Mouse (Mus musculus) neural tube, embryonic 12.5 days (tissue): Measurements from ENCODE around the gene Hipk3. TPM values are rescaled to one million over a fixed set of nuclear protein-coding genes. Genes with fewer than 3 reads are reported as not detected.
A peak's percentile ranks its signal among the peaks of the same experiment; 100 is the strongest.

ENCODE experiments used
- ATAC-seq: fragments of 200-750 bp; cut with Nextera tagmentation; 2 replicates; pipeline ENCODE4 v1.8.0; 2017; ENCODE audit warnings: low read depth, mild to moderate bottlenecking, moderate TSS enrichment, moderate library complexity; ENCODE audit not compliant: low FRiP score
- H3K27ac ChIP-seq: fragments of 300-500 bp; sonication (generic); 2 replicates; pipeline ENCODE4 v1.5.1; 2016
- H3K27me3 ChIP-seq: fragments of 300-500 bp; sonication (generic); replicated peaks from 2 replicates; pipeline ENCODE4 v1.6.1; 2016; ENCODE audit warnings: mild to moderate bottlenecking
- H3K36me3 ChIP-seq: fragments of 300-500 bp; sonication (generic); 2 replicates; pipeline ENCODE4 v1.6.1; 2016; ENCODE audit warnings: mild to moderate bottlenecking
- H3K4me1 ChIP-seq: fragments of 300-500 bp; sonication (generic); 2 replicates; pipeline ENCODE4 v1.6.1; 2016
- H3K4me2 ChIP-seq: fragments of 300-500 bp; sonication (generic); replicated peaks from 2 replicates; pipeline ENCODE4 v1.6.1; 2016; ENCODE audit warnings: mild to moderate bottlenecking
- H3K4me3 ChIP-seq: fragments of 300-500 bp; sonication (generic); 2 replicates; pipeline ENCODE4 v1.5.1; 2016
- H3K9ac ChIP-seq: fragments of 300-500 bp; sonication (generic); 2 replicates; pipeline ENCODE4 v1.6.1; 2016; ENCODE audit warnings: mild to moderate bottlenecking
- H3K9me3 ChIP-seq: fragments of 300-500 bp; sonication (generic); 2 replicates; pipeline ENCODE4 v1.6.1; 2016; ENCODE audit warnings: mild to moderate bottlenecking
- WGBS: fragments of 180-500 bp; shearing (Covaris S2); methylation state at CpG from one replicate; pipeline ENCODE4 v1.1.7; 2016; 5-methylcytosine and 5-hydroxymethylcytosine counted together
- polyA plus RNA-seq: library from polyadenylated mRNA; unstranded; fragments of >200 nt; fragmentation: Nextera tagmentation; extraction: Ambion mirVana; gene quantifications from 2 replicates; pipeline ENCODE4 v1.2.1, GENCODE M21; 2016

The Hipk3 gene
- polyA plus RNA-seq, 1 experiment from 2014 or later = 13.2 TPM

GRCm38 (mm10) chr2:104409851-104410821, 84.1 kb downstream of the Hipk3 start:
- Histone ChIP-seq H3K4me1 (peaks cover 7% of the 10 kb centered on the region; the same call in 1 of the 2 replicates), H3K4me3 (peak overlapping the region; percentile 73), H3K4me2 (peak overlapping the region; percentile 96), H3K27me3 (peaks cover 28% of the 10 kb centered on the region), H3K36me3 (no peaks in the 10 kb centered on the region), H3K9ac (peak overlapping the region; percentile 79), H3K9me3 (no peaks in the 10 kb centered on the region), H3K27ac (peak overlapping the region; percentile 67)
- peak; percentile 89 for ATAC-seq
- WGBS = under 1% methylated on average over 111 of the region's 111 CpGs

- H3K9me3 ChIP-seq = no peaks in the 10 kb centered on the region
- H3K27ac ChIP-seq = no peak overlapping the region
- no peaks in the 10 kb centered on the region for H3K36me3 ChIP-seq
- peaks cover 28% of the 10 kb centered on the region for H3K27me3 ChIP-seq
- H3K4me3 ChIP-seq = no peak overlapping the region
- H3K4me1 ChIP-seq = peaks cover 7% of the 10 kb centered on the region; the same call in 1 of the 2 replicates
- H3K9ac ChIP-seq = no peak overlapping the region
- no peak for ATAC-seq
- peak overlapping the region; percentile 96 for H3K4me2 ChIP-seq
- 76% methylated on average over 7 of the region's 7 CpGs for WGBS
These were observed 85.9 kb downstream of the Hipk3 start for GRCm38 (mm10) chr2:104408351-104408750.

GRCm38 (mm10) chr2:104407913-104408312, 86.3 kb downstream of the Hipk3 start:
- no peaks in the 10 kb centered on the region for H3K9me3 ChIP-seq
- H3K36me3 ChIP-seq = no peaks in the 10 kb centered on the region
- no peak overlapping the region for H3K27ac ChIP-seq
- no peak overlapping the region for H3K4me3 ChIP-seq
- H3K9ac ChIP-seq = no peak overlapping the region
- H3K4me1 ChIP-seq = peaks cover 7% of the 10 kb centered on the region; the same call in 1 of the 2 replicates
- WGBS = 62% methylated on average over 4 of the region's 4 CpGs
- H3K27me3 ChIP-seq = peaks cover 28% of the 10 kb centered on the region
- no peak for ATAC-seq
- peak overlapping the region; percentile 96; the same call in 1 of the 2 replicates for H3K4me2 ChIP-seq

- no peak overlapping the region for H3K4me2 ChIP-seq
- H3K9me3 ChIP-seq = no peaks in the 10 kb centered on the region
- H3K9ac ChIP-seq = no peak overlapping the region
- peaks cover 4% of the 10 kb centered on the region; the same call in 1 of the 2 replicates for H3K4me1 ChIP-seq
- no peak overlapping the region for H3K27ac ChIP-seq
- peaks cover 13% of the 10 kb centered on the region; the same call in 1 of the 2 replicates for H3K27me3 ChIP-seq
- no peaks in the 10 kb centered on the region for H3K36me3 ChIP-seq
- ATAC-seq = no peak
- WGBS = 89% methylated on average over 6 of the region's 6 CpGs
- no peak overlapping the region for H3K4me3 ChIP-seq
These were observed 90.2 kb downstream of the Hipk3 start for GRCm38 (mm10) chr2:104404036-104404435.

GRCm38 (mm10) chr2:104398651-104399290, 95.5 kb downstream of the Hipk3 start:
- Histone ChIP-seq H3K4me2 (no peak overlapping the region), H3K4me3 (no peak overlapping the region), H3K4me1 (peaks cover 13% of the 10 kb centered on the region; the same call in 1 of the 2 replicates), H3K27me3 (no peaks in the 10 kb centered on the region), H3K9me3 (no peaks in the 10 kb centered on the region), H3K9ac (no peak overlapping the region), H3K27ac (no peak overlapping the region), H3K36me3 (no peaks in the 10 kb centered on the region)
- no peak for ATAC-seq
- WGBS = 83% methylated on average over 6 of the region's 6 CpGs

GRCm38 (mm10) chr2:104395961-104396360, 98.3 kb downstream of the Hipk3 start:
- Histone ChIP-seq H3K9me3 (no peaks in the 10 kb centered on the region), H3K4me3 (no peak overlapping the region), H3K9ac (no peak overlapping the region), H3K27me3 (no peaks in the 10 kb centered on the region), H3K4me2 (no peak overlapping the region), H3K36me3 (no peaks in the 10 kb centered on the region), H3K27ac (no peak overlapping the region), H3K4me1 (peaks cover 14% of the 10 kb centered on the region; the same call in 1 of the 2 replicates)
- 74% methylated on average over 9 of the region's 9 CpGs for WGBS
- no peak for ATAC-seq

GRCm38 (mm10) chr2:104394769-104395168, 99.5 kb downstream of the Hipk3 start:
- no peak overlapping the region for H3K4me2 ChIP-seq
- no peak overlapping the region for H3K9ac ChIP-seq
- no peak for ATAC-seq
- H3K4me3 ChIP-seq = no peak overlapping the region
- H3K27ac ChIP-seq = no peak overlapping the region
- H3K27me3 ChIP-seq = no peaks in the 10 kb centered on the region
- no peaks in the 10 kb centered on the region for H3K9me3 ChIP-seq
- no peaks in the 10 kb centered on the region for H3K36me3 ChIP-seq
- WGBS = 51% methylated on average over 2 of the region's 2 CpGs
- H3K4me1 ChIP-seq = peaks cover 14% of the 10 kb centered on the region; the same call in 1 of the 2 replicates

- no peak for ATAC-seq
- H3K27ac ChIP-seq = no peak overlapping the region
- peaks cover 14% of the 10 kb centered on the region; the same call in 1 of the 2 replicates for H3K4me1 ChIP-seq
- H3K27me3 ChIP-seq = no peaks in the 10 kb centered on the region
- H3K9me3 ChIP-seq = no peaks in the 10 kb centered on the region
- 70% methylated on average over 4 of the region's 4 CpGs for WGBS
- no peak overlapping the region for H3K4me3 ChIP-seq
- no peak overlapping the region for H3K4me2 ChIP-seq
- H3K36me3 ChIP-seq = no peaks in the 10 kb centered on the region
- no peak overlapping the region for H3K9ac ChIP-seq
These were observed 101.4 kb downstream of the Hipk3 start for GRCm38 (mm10) chr2:104392700-104393312.

GRCm38 (mm10) chr2:104389231-104389630, 105.0 kb downstream of the Hipk3 start:
- no peak overlapping the region for H3K4me2 ChIP-seq
- ATAC-seq = no peak
- 93% methylated on average over 11 of the region's 11 CpGs for WGBS

GRCm38 (mm10) chr2:104385941-104386340, 108.3 kb downstream of the Hipk3 start:
- Histone ChIP-seq H3K4me1 (no peaks in the 10 kb centered on the region), H3K27me3 (no peaks in the 10 kb centered on the region), H3K27ac (no peak overlapping the region), H3K36me3 (no peaks in the 10 kb centered on the region), H3K4me2 (no peak overlapping the region), H3K9me3 (no peaks in the 10 kb centered on the region), H3K4me3 (no peak overlapping the region), H3K9ac (no peak overlapping the region)
- 75% methylated on average over 2 of the region's 2 CpGs for WGBS
- ATAC-seq = no peak

More at GRCm38 (mm10) chr2:104389231-104389630, 105.0 kb downstream of the Hipk3 start:
- Histone ChIP-seq H3K36me3 (no peaks in the 10 kb centered on the region), H3K9ac (no peak overlapping the region), H3K9me3 (no peaks in the 10 kb centered on the region), H3K27ac (no peak overlapping the region), H3K27me3 (no peaks in the 10 kb centered on the region), H3K4me3 (no peak overlapping the region), H3K4me1 (0 out of 2 replicates have a peak, but pooled peaks cover 5% of the 10 kb centered on the region)

- Histone ChIP-seq H3K27ac (no peak overlapping the region), H3K36me3 (no peaks in the 10 kb centered on the region), H3K4me2 (no peak overlapping the region), H3K4me1 (0 out of 2 replicates have a peak, but pooled peaks cover 7% of the 10 kb centered on the region), H3K27me3 (no peaks in the 10 kb centered on the region), H3K4me3 (no peak overlapping the region), H3K9me3 (no peaks in the 10 kb centered on the region), H3K9ac (no peak overlapping the region)
- no peak for ATAC-seq
- 92% methylated on average over 4 of the region's 4 CpGs for WGBS
These were observed 110.7 kb downstream of the Hipk3 start for GRCm38 (mm10) chr2:104383589-104383988.

- WGBS = 91% methylated on average over 6 of the region's 6 CpGs
- H3K4me2 ChIP-seq = no peak overlapping the region
- no peak for ATAC-seq
- H3K27ac ChIP-seq = no peak overlapping the region
- H3K27me3 ChIP-seq = no peaks in the 10 kb centered on the region
- no peaks in the 10 kb centered on the region for H3K36me3 ChIP-seq
- no peak overlapping the region for H3K4me3 ChIP-seq
- 0 out of 2 replicates have a peak, but pooled peaks cover 7% of the 10 kb centered on the region for H3K4me1 ChIP-seq
- H3K9me3 ChIP-seq = no peaks in the 10 kb centered on the region
- H3K9ac ChIP-seq = no peak overlapping the region
These were observed 111.4 kb downstream of the Hipk3 start for GRCm38 (mm10) chr2:104382813-104383212.
